Mouse (Mus musculus): ENCODE data around the gene Setd3.
A peak's percentile ranks its signal among the peaks of the same experiment; 100 is the strongest.

Setd3 gene

GRCm38 (mm10) chr12:108203895-108204294, 24.8 kb upstream of the Setd3 start:
- DNase-seq (ENCODE audit: low read depth, low spot score) = no peak

- no peak for DNase-seq (ENCODE audit: low read depth, low spot score)
Observed at GRCm38 (mm10) chr12:108200094-108200493, 21.0 kb upstream of the Setd3 start.

- DNase-seq (ENCODE audit: low read depth, low spot score) = no peak
Observed at GRCm38 (mm10) chr12:108198447-108198846, 19.3 kb upstream of the Setd3 start.

GRCm38 (mm10) chr12:108195761-108196160, 16.6 kb upstream of the Setd3 start:
- DNase-seq (ENCODE audit: low read depth, low spot score) = no peak

- no peak for DNase-seq (ENCODE audit: low read depth, low spot score)
Observed at GRCm38 (mm10) chr12:108193878-108194277, 14.8 kb upstream of the Setd3 start.

GRCm38 (mm10) chr12:108187541-108188091, 8.5 kb upstream of the Setd3 start:
- no peak for DNase-seq (ENCODE audit: low read depth, low spot score)

GRCm38 (mm10) chr12:108181716-108182115, 2.6 kb upstream of the Setd3 start:
- no peak for DNase-seq (ENCODE audit: low read depth, low spot score)

GRCm38 (mm10) chr12:108179321-108180266, 480 bp upstream of the Setd3 start, which contains the start of gene Ccnk:
Gene Ccnk, plus strand, starts transcription at chr12:108179579.
- peak; percentile 96 for DNase-seq (ENCODE audit: low read depth, low spot score)

- peak; percentile 13 for DNase-seq (ENCODE audit: low read depth, low spot score)
Observed at GRCm38 (mm10) chr12:108178331-108179245, 526 bp downstream of the Setd3 start.

- DNase-seq (ENCODE audit: low read depth, low spot score) = no peak
Observed at GRCm38 (mm10) chr12:108176366-108176765, 2.7 kb downstream of the Setd3 start.

GRCm38 (mm10) chr12:108174606-108175505, 4.3 kb downstream of the Setd3 start:
- DNase-seq (ENCODE audit: low read depth, low spot score) = no peak

GRCm38 (mm10) chr12:108172639-108173038, 6.5 kb downstream of the Setd3 start:
- no peak for DNase-seq (ENCODE audit: low read depth, low spot score)

- DNase-seq (ENCODE audit: low read depth, low spot score) = no peak
Observed at GRCm38 (mm10) chr12:108171336-108171735, 7.8 kb downstream of the Setd3 start.

GRCm38 (mm10) chr12:108170467-108170866, 8.6 kb downstream of the Setd3 start:
- no peak for DNase-seq (ENCODE audit: low read depth, low spot score)

GRCm38 (mm10) chr12:108168909-108169308, 10.2 kb downstream of the Setd3 start:
- DNase-seq (ENCODE audit: low read depth, low spot score) = no peak

GRCm38 (mm10) chr12:108163706-108164105, 15.4 kb downstream of the Setd3 start:
- no peak for DNase-seq (ENCODE audit: low read depth, low spot score)

- DNase-seq (ENCODE audit: low read depth, low spot score) = peak; percentile 13
Observed at GRCm38 (mm10) chr12:108162036-108162435, 17.1 kb downstream of the Setd3 start.

- no peak for DNase-seq (ENCODE audit: low read depth, low spot score)
Observed at GRCm38 (mm10) chr12:108159863-108160262, 19.3 kb downstream of the Setd3 start.

GRCm38 (mm10) chr12:108152743-108153142, 26.4 kb downstream of the Setd3 start:
- DNase-seq (ENCODE audit: low read depth, low spot score) = no peak

- DNase-seq (ENCODE audit: low read depth, low spot score) = no peak
Observed at GRCm38 (mm10) chr12:108149764-108150163, 29.4 kb downstream of the Setd3 start.

GRCm38 (mm10) chr12:108145198-108145597, 33.9 kb downstream of the Setd3 start:
- DNase-seq (ENCODE audit: low read depth, low spot score) = no peak
